Mouse (Mus musculus): ENCODE measurements around the gene Zfp950.

- TF ChIP-seq CTCF (IDR thresholded peaks at IDR 0.05; ENCODE audit: low read depth, low read length) (no peak), POLR2A (IDR thresholded peaks at IDR 0.05; ENCODE audit: borderline replicate concordance, low read depth, low read length) (no peak)
Measured at GRCm38 (mm10) chr19:61056783-61057410, 83.7 kb downstream of the Zfp950 start.
